Mouse (Mus musculus) T-helper 2 cell (primary cell): ENCODE results near the gene Rufy4.

Experiments
- in situ Hi-C: fragments of 300-600 bp; cut with MboI, MseI; formaldehyde crosslinking; loops from one replicate; pipeline ENCODE4 v1.15.1; 2025; ENCODE audit warnings: high pct_unique_total_duplicates

Rufy4 gene

DNA sequence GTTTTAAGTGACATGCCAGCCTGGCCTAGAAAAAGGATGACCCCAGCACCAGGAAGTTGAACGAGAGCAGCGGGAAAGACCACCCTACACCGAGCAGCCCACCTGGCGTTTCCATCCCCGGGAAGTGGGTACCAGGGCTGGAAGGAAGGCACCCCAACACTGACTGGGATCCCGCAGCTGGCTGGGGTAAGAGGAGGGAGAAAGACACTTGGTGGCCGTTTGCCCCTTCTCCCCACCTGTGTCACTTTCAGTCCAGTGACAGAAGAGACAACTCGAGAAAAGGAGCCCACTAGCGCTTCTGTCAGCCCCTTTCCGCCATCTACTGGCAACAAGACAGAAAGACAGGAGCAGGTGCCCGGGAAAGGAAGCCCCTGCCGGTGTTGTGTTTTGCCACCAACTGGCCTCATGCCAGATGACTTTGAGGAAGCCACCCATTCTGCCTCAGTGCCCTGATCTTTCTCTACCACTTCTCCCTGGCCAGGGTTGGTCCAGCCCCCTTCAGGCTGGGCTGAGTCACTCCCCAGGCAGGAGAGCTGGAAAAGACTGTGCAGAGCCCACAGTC is at the start of gene Rufy4:
Gene Rufy4 (plus strand): TSS at position 551 of the 562 bp plus-strand sequence.
- in situ Hi-C loops: no loop called here

DNA sequence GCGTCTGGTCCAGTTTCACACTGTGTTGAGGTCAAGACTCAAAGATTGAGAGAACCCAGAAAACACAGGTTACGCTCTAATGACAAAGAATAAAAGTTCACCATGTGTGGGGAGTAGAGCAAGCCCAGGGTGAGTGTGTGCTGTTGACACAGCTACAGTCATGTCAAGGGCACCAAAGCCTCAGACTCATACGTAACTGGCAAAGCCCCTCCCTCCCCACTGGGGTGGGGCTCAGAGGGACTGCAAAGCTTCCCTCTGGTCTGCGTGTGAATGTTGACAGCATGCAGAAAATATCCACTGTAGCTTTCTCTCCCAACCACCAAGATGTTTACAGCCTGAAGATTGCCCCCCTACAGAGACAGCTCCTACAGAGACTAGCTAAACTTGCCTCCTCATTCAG is 49.1 kb upstream of the Rufy4 start:
- in situ Hi-C loops: loop anchor here (5.0 kb wide), 1 partner anchor 89 kb away; no protein-coding TSS in a partner anchor

- in situ Hi-C loops: loop anchor here (5.0 kb wide), 1 partner anchor 90 kb away; no protein-coding TSS in a partner anchor
Observed at GRCm38 (mm10) chr1:74077353-74077752, 48.0 kb upstream of the Rufy4 start.

DNA sequence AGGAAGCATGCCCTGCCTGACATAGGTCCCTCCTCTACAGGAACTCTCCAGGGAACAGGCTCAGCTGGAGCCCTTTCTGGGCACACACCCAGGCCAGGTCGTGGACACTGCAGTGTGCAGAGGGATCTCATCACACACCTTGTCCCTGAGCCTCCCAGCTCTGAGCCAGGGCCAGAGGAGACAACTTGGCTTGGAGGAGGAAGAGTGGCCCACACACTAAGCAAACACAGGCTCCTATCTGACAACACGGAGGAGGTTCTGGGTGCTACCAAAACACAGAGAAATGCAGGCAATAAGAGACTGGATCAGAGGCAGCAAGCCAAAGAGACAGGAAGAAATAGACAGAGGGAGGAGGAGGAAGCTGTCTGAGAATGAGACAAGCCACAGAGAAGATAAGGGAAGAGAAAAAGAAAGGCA is 43.8 kb upstream of the Rufy4 start:
- in situ Hi-C loops: loop anchor here (5.0 kb wide), 1 partner anchor 179 kb away; no protein-coding TSS in a partner anchor

DNA sequence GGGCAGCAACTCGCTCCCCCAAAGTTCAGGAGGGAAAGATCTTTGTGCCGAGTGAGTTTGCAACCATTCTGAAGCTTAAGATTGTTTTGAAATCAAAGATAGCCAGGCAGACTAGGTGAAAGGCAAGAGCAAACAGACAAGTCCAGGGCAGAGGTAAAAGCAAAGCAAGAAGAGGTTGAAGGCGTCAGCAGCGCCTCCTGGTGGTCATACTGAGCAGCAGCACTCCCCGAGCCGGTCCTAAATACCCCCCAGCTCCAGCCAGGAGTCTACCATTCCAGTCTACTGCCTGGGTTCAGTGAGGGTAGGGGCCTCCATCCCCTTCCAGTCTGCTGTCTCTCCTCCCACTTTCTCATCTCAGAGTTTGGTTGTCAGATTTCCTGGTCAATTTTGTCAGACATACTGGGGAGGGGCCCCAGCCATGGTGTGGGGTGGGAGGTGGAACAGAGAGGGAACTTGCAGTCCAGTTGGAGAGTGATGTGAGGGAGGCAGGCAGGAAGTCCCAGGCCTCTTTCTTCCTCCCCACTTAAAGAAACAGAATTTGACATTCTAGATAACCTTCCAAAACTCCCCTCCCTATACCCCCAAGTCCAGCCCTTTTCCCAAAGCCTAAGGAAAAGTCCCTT is 42.4 kb upstream of the Rufy4 start:
- in situ Hi-C loops: loop anchor here (5.0 kb wide), 1 partner anchor 181 kb away; no protein-coding TSS in a partner anchor

DNA sequence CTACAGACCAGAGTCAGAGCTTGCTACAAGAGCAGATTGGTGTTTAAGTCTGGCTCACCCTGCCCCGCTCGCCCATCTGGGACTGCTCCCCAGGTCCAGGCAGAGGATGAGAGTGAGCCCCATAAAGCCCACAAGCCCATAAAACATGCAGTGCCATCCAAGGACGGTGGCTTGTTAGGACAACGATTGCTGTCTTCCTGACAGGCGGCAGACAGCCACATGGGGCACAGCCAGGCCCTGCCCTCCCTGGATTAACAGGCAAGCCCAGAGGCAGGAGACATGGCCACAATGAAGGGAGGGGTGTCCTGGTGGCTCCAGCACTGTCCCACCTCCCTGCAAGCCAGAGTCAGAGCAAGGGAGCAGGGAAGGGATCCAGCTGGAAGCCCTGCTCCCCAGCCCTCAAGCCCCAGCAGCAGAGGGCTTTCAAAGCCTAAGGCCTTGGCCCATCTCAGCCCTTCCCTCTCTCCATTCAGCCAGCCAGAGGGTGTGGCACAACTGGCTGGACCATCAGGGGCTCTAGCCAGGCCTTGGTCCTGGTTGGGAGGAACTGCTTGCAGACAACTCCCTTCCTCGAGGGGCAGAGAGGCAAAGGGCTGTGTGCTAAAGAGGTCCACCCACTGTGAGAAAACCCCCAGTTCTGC is 41.2 kb upstream of the Rufy4 start:
- in situ Hi-C loops: loop anchor here (5.0 kb wide), 1 partner anchor 182 kb away; no protein-coding TSS in a partner anchor

- in situ Hi-C loops: loop anchor here (5.0 kb wide), 1 partner anchor 182 kb away; no protein-coding TSS in a partner anchor
Observed at GRCm38 (mm10) chr1:74084752-74085151, 40.6 kb upstream of the Rufy4 start.

DNA sequence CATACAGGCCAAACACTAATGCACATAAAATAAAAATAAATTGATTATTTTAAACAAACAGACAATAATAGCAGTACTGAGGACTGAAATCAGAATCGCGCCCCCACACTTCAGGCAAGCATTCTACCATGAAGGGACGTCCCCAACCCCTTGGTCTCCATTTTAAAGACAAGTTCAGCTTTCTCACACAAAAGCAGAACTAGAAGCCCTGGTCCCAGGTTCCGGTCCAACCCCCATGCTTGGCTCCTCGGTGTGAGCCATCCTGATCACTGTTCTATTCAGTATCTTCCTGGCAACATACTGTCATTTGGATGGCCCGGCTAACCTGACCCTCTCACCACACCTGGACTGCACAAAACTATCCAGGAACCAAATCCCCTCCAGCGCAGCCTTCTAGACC is 39.8 kb upstream of the Rufy4 start:
- in situ Hi-C loops: no loop called here

DNA sequence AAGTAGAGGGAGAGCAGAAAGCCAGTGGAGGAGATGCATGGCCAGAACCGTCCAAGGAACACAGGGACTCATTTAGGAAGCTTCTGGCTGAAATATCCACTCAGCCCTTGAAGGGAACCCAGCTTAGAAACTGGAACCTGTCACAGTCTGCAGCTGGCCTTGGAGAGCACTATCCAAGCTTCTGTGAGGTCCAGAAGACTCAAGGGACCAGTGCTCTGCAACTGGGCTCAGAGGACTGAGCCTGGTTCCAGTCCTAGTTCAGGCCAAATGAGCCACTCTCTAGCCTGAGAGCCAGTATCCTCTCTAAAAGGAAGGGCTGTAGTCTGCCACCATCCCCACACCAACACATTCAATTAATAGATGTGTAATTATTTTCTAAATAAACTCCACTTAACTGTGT is 36.8 kb upstream of the Rufy4 start:
- in situ Hi-C loops: no loop called here

DNA sequence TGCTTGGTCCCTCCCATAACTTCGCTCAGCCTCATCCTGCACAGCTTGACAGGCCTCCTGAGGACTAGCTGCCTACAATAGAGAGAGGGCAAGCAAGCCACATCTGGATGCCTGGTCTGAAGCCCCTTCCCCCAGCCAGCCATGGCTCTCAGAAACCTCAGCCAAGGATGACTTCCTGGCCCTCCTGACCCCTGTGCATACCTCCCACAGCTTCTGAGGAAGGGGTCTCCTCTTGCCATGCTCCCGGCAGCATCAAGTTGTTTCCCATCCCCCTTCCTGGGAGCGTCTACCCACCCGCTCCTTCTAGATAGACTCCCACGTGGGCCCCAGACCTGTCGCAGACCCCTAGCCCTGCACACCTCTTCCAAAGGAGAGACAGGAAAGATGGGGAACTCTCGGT is 35.0 kb upstream of the Rufy4 start:
- in situ Hi-C loops: no loop called here

DNA sequence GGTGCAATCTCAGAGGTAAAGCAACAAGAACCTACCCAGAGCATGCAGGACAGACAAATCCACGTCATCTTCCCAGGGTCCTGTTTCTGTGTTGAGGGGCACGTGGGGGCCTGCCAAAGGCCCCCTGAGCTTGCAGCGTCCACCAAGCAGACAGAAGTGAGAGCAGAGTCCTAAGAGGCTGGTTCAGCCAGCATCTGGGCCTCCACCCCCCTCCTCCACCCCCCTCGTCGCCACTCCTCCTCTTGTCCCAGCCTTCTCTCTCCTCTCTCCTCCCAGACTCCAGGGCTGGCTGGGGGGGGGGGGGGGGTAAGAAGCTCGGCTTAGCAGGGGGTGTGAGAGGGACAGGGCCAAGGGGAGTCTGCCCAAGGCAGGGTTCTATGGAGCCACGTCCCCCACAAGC is 34.2 kb upstream of the Rufy4 start:
- in situ Hi-C loops: no loop called here

DNA sequence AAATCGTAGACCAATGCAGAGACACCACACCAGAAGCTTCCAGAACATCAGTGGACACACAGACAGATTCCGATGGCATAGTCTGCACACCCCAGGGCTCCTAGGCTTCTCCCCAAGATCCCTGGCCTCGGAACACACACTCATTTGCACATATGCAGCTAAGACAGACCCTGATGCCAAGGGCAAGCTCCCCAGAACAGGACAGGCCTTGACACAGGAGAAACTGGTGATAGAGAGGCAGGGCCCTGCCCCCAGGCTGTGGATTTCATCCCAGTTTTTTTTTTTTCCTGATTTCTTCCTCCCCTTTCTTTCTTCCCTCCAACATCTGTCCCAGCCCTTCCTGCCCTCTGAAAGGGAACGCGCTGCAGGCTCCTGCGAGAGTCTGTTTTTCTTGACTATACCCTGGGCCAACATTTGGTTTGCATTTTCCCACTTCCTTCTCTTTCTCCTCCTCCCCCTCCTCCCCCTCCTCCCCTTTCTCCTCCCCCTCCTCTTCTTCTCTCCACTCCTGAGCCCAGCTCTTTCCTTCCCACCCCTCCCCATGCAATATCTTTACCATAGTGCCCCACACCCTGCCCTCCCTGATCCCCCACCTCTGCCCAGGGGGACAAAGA is 33.6 kb upstream of the Rufy4 start:
- in situ Hi-C loops: no loop called here

- in situ Hi-C loops: no loop called here
Observed at GRCm38 (mm10) chr1:74092242-74092641, 33.1 kb upstream of the Rufy4 start.

- in situ Hi-C loops: no loop called here
Observed at GRCm38 (mm10) chr1:74093447-74093846, 31.9 kb upstream of the Rufy4 start.

DNA sequence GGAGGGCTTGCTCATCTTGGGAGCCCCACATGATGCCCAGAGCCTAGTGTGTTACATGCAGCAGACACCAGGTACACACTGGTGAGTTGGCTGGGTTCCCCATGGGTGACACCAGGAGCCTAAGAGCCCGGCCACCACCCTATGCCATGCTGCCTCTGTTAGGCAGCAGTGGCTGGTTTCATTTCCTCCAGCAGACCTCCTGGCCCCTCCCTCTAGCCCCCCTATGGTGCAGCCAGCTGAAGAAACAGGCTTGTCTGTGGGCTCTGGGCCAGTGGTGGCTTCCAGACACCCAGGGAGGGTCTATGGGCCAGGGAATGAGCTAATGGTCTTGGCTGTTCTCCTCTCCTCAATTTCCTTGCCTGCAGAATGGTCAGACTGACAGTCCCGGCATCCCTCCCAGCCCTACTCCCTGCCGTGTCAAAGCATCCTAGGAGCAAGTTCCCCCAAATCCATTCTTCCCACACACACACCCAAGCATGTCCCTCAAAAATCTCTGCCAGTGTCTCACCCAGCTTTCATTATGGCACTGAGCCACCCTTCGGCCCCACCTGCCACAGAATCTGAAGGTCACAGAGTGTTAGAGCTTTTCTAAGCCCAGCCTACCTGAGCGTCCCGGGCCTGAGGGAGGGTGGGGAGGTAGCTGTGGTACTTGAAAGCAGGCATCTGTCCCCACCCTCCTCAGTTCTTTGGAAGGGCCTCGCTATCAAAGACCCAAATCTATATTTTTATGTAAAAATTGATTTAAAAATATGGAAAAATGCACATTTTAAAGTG is 30.7 kb upstream of the Rufy4 start:
- in situ Hi-C loops: no loop called here

GRCm38 (mm10) chr1:74095296-74095695 is 30.0 kb upstream of the Rufy4 start:
- in situ Hi-C loops: no loop called here

- in situ Hi-C loops: no loop called here
Observed at GRCm38 (mm10) chr1:74095728-74096127, 29.6 kb upstream of the Rufy4 start.

- in situ Hi-C loops: no loop called here
Observed at GRCm38 (mm10) chr1:74098004-74099000, 27.0 kb upstream of the Rufy4 start.

- in situ Hi-C loops: no loop called here
Observed at GRCm38 (mm10) chr1:74099001-74099435, 26.3 kb upstream of the Rufy4 start.

GRCm38 (mm10) chr1:74103654-74104353 is 21.5 kb upstream of the Rufy4 start:
- in situ Hi-C loops: no loop called here
